In genomic region chr6:116265603-116266002, GRCm38 (mm10) we compare ENCODE assay signal across 12 mouse cellular contexts. TPM values are rescaled to one million over a fixed set of nuclear protein-coding genes. Genes with fewer than 3 reads are reported as not detected.
DNase-seq lines count a peak whose midpoint lies in the region; ATAC-seq and TF ChIP-seq lines count a peak whose summit lies in the region.
"Had no signal": no experiment of that assay in that cellular context is flagged by ENCODE, and none has a peak within 500 bp of the region (broad histone marks: within the 10 kb centered on the region; RNA-seq: fewer than 3 reads in every experiment).

No protein-coding gene starts in this region.

- no peak overlapping the region for H3K9ac ChIP-seq in forebrain, embryonic 15.5 days (replicated peaks)
- H3K9ac ChIP-seq in liver, embryonic 16.5 days (ENCODE audit: low read depth, low read length) = no peak overlapping the region
- H3K9ac ChIP-seq in neural tube, embryonic 13.5 days = no peak overlapping the region

- no peak overlapping the region for H3K4me3 ChIP-seq in lung, adult 2 months (replicated peaks; ENCODE audit: extremely low read depth, low read depth, low read length)
- no peak overlapping the region for H3K4me3 ChIP-seq in forebrain, embryonic 15.5 days
- H3K4me3 ChIP-seq in liver, embryonic 16.5 days (ENCODE audit: low read depth, low read length) = no peak overlapping the region
- no peak overlapping the region for H3K4me3 ChIP-seq in neural tube, embryonic 13.5 days

- H3K27ac ChIP-seq in forebrain, embryonic 15.5 days (replicated peaks) = 0 out of 2 replicates have a peak overlapping the region, but pooled peaks have one; percentile 57
- H3K27ac ChIP-seq in liver, embryonic 16.5 days (ENCODE audit: low read length) = 0 out of 2 replicates have a peak overlapping the region, but pooled peaks have one; percentile 12
- no peak overlapping the region for H3K27ac ChIP-seq in neural tube, embryonic 13.5 days (replicated peaks)

- peak overlapping the region; percentile 54; the same call in 1 of the 2 replicates for H3K4me2 ChIP-seq in forebrain, embryonic 15.5 days (replicated peaks)
- H3K4me2 ChIP-seq in liver, embryonic 16.5 days (ENCODE audit: low read depth, low read length) = peak overlapping the region; percentile 95
- H3K4me2 ChIP-seq in neural tube, embryonic 13.5 days = peak overlapping the region; percentile 49

- peaks cover 8% of the 10 kb centered on the region; the same call in 1 of the 2 replicates for H3K36me3 ChIP-seq in forebrain, embryonic 15.5 days
- H3K36me3 ChIP-seq in liver, embryonic 16.5 days (ENCODE audit: control insufficient read depth, insufficient read depth) = no peaks in the 10 kb centered on the region; the same call in 1 of the 2 replicates
- peaks cover 16% of the 10 kb centered on the region for H3K36me3 ChIP-seq in neural tube, embryonic 13.5 days

- TF ChIP-seq CTCF in lung, adult 2 months (IDR thresholded peaks at IDR 0.05; ENCODE audit: insufficient read depth, low read length) = no peak

- DNase-seq in lung, postnatal 25 days (ENCODE audit: low spot score) = peak; percentile 18
- DNase-seq in lung, adult 2 months = no peak
- DNase-seq in natural killer cell, adult 2 months (ENCODE audit: low spot score in 2 of 2) = no peak
- DNase-seq in spleen, postnatal 14 days (ENCODE audit: low spot score in 2 of 2) = no peak
- no peak for DNase-seq in MN1 (ENCODE audit: low spot score)
- DNase-seq: adrenal gland, adult 2 months; heart, adult 18-20 months; layer of hippocampus, postnatal 36 days had no signal

- peaks cover 3% of the 10 kb centered on the region; the same call in 1 of the 2 replicates for H3K4me1 ChIP-seq in lung, adult 2 months (ENCODE audit: control insufficient read depth, insufficient read depth, low read length)
- peaks cover 21% of the 10 kb centered on the region for H3K4me1 ChIP-seq in forebrain, embryonic 15.5 days
- peaks cover 23% of the 10 kb centered on the region for H3K4me1 ChIP-seq in liver, embryonic 16.5 days (ENCODE audit: control insufficient read depth, low read depth, low read length)
- H3K4me1 ChIP-seq in neural tube, embryonic 13.5 days (replicated peaks) = peaks cover 26% of the 10 kb centered on the region

- WGBS in lung, adult 2 months = 58% methylated on average over 4 of the region's 4 CpGs
- WGBS in forebrain, embryonic 15.5 days = 48% methylated on average over 4 of the region's 4 CpGs
- 67% methylated on average over 4 of the region's 4 CpGs for WGBS in liver, embryonic 16.5 days (ENCODE audit: insufficient replicate concordance)
- WGBS in neural tube, embryonic 13.5 days = 70% methylated on average over 4 of the region's 4 CpGs

- TF ChIP-seq POLR2A in lung, adult 2 months (IDR thresholded peaks at IDR 0.05; ENCODE audit: borderline replicate concordance, extremely low read depth, low read depth, low read length) = no peak

- ATAC-seq in forebrain, embryonic 15.5 days (replicated peaks) = no peak
- peak; percentile 33 for ATAC-seq in liver, embryonic 16.5 days (ENCODE audit: low read depth)
- ATAC-seq in neural tube, embryonic 13.5 days (ENCODE audit: low read depth) = no peak
- ATAC-seq: inflammation-experienced regulatory T-cells, adult 6 months had no signal

- no peaks in the 10 kb centered on the region for H3K9me3 ChIP-seq in forebrain, embryonic 15.5 days
- no peaks in the 10 kb centered on the region for H3K9me3 ChIP-seq in liver, embryonic 16.5 days (replicated peaks; ENCODE audit: control insufficient read depth, low read length)
- H3K9me3 ChIP-seq in neural tube, embryonic 13.5 days = no peaks in the 10 kb centered on the region

- H3K27me3 ChIP-seq in forebrain, embryonic 15.5 days = no peaks in the 10 kb centered on the region
- no peaks in the 10 kb centered on the region for H3K27me3 ChIP-seq in liver, embryonic 16.5 days (ENCODE audit: control insufficient read depth, insufficient read depth, low read depth, low read length)
- H3K27me3 ChIP-seq in neural tube, embryonic 13.5 days = no peaks in the 10 kb centered on the region

RNA-seq across cellular contexts. Expression of gene Zfand4, which starts 1.6 kb away (rescaled TPM):
- polyA plus RNA-seq in lung, adult 2 months (2012; rRNA removed) = 0.32 and 0.89 TPM in 2 replicates
- polyA plus RNA-seq in forebrain, embryonic 15.5 days (2015; fragmentation: Nextera tagmentation; extraction: Ambion mirVana) = 8.1 and 8.3 TPM in 2 replicates
- 4.9 and 5.4 TPM in 2 replicates for polyA plus RNA-seq in liver, embryonic 16.5 days (2015; fragmentation: Nextera tagmentation; extraction: Ambion mirVana)
- polyA plus RNA-seq in neural tube, embryonic 13.5 days (2015; fragmentation: Nextera tagmentation; extraction: Ambion mirVana) = 5.4 and 6.5 TPM in 2 replicates

RNA-seq across cellular contexts. Expression of gene Washc2, which starts 57.8 kb away (rescaled TPM):
- 51.9 and 53.0 TPM in 2 replicates for polyA plus RNA-seq in lung, adult 2 months (2012; rRNA removed)
- 58.1 and 60.1 TPM in 2 replicates for polyA plus RNA-seq in forebrain, embryonic 15.5 days (2015; fragmentation: Nextera tagmentation; extraction: Ambion mirVana)
- polyA plus RNA-seq in liver, embryonic 16.5 days (2015; fragmentation: Nextera tagmentation; extraction: Ambion mirVana) = 12.9 and 13.2 TPM in 2 replicates
- 65.1 and 71.5 TPM in 2 replicates for polyA plus RNA-seq in neural tube, embryonic 13.5 days (2015; fragmentation: Nextera tagmentation; extraction: Ambion mirVana)
